Mouse (Mus musculus): ENCODE measurements around the gene Smn1. TPM values are rescaled to one million over a fixed set of nuclear protein-coding genes. Genes with fewer than 3 reads are reported as not detected.

Gene Smn1
- 43.8 TPM for polyA plus RNA-seq (2015; fragmentation: Illumina TruSeq; extraction: RNeasy Lipid Tissue Mini Kit (QIAGEN cat#74804); ENCODE audit: insufficient read depth, low replicate concordance)

GRCm38 (mm10) chr13:100124423-100125257, at the start of gene Smn1:
Gene Smn1, plus strand, starts transcription at chr13:100124852.

DNA sequence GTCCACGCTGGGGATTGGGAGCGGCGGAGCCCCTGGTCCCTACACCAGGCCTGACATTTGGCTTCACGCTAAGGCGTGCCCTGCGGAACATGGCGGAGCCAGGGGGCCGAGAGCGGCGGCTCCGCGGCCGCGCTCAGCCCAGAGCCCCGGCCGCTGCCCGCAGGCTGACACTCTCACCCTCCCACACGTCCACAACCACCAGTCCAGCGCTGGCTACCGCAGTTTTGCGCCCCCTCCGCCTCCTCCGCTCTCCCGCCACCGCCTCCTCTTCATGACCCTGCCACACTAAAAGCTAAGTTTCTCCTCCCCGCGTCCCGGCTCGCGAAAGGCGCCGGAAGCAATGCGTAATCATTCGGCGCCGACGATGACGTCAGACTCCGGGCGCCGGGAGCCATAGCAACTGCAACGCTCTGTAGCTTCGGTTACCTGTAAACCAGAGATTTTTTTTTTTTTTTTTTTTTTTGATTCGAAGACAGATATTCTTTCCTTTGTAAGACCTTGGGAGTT, 20.9 kb upstream of the Smn1 start, which contains the start of gene Bdp1:
Gene Bdp1 (minus strand): TSS at position 323 of the 507 bp plus-strand sequence.

DNA sequence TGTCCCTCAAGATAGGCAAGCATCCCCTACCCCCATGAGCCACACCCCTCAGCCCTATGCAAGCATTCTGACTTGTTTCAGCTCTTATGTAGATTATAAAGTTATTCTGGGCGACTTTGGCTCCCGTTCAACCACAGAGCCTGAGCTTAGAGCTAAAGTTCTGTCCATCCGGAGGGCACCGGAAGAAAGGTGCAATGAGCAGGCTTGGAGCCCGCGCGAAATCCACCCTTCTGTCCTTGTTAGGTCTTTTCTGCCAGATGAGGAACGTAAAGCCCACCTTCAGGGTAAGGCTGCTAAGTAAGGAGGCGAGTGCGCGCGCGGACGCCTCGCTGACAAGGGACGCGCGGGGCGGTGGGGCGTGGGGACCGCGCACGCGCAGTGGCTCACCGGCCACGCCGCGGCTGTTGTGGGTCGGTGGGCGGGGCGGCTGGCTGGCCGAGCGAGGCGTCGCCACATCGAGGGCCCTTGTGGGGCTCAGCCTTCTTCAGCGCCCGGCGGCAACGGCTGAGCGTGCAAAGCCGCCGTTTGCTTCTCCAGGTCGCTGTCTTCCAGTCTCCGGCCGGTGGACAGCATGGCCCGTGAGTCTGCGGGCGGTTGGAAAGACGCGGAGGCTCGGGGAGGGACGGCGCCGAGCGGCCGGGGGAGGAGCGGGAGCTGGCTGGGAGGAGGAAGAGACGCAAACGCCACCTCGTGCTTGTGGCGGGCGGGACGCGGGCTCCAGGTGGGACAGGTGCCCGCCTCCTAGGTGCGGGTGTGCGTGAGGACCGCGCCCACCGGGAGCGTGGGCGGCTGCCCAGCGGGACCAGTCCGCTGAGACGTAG, 16.8 kb upstream of the Smn1 start, which contains the start of gene Serf1:
Gene Serf1 (plus strand): TSS at position 361 of the 821 bp plus-strand sequence.

Other genes with a start within 250 kb of the Smn1 start
- not detected for gene Cartpt, start 223.8 kb upstream of the Smn1 start, polyA plus RNA-seq (2015; fragmentation: Illumina TruSeq; extraction: RNeasy Lipid Tissue Mini Kit (QIAGEN cat#74804); ENCODE audit: insufficient read depth, low replicate concordance)
- 18.3 TPM for gene Mccc2, start 109.2 kb upstream of the Smn1 start, polyA plus RNA-seq (2015; fragmentation: Illumina TruSeq; extraction: RNeasy Lipid Tissue Mini Kit (QIAGEN cat#74804); ENCODE audit: insufficient read depth, low replicate concordance)
- 44.7 TPM for gene Bdp1, start 20.8 kb upstream of the Smn1 start, polyA plus RNA-seq (2015; fragmentation: Illumina TruSeq; extraction: RNeasy Lipid Tissue Mini Kit (QIAGEN cat#74804); ENCODE audit: insufficient read depth, low replicate concordance)
- 7.6 TPM for gene Serf1, start 16.8 kb upstream of the Smn1 start, polyA plus RNA-seq (2015; fragmentation: Illumina TruSeq; extraction: RNeasy Lipid Tissue Mini Kit (QIAGEN cat#74804); ENCODE audit: insufficient read depth, low replicate concordance)
- 18.7 TPM for gene Naip2, start 77.2 kb downstream of the Smn1 start, polyA plus RNA-seq (2015; fragmentation: Illumina TruSeq; extraction: RNeasy Lipid Tissue Mini Kit (QIAGEN cat#74804); ENCODE audit: insufficient read depth, low replicate concordance)
- 22.0 TPM for gene Naip5, start 121.5 kb downstream of the Smn1 start, polyA plus RNA-seq (2015; fragmentation: Illumina TruSeq; extraction: RNeasy Lipid Tissue Mini Kit (QIAGEN cat#74804); ENCODE audit: insufficient read depth, low replicate concordance)
- gene Naip6, start 192.8 kb downstream of the Smn1 start, polyA plus RNA-seq (2015; fragmentation: Illumina TruSeq; extraction: RNeasy Lipid Tissue Mini Kit (QIAGEN cat#74804); ENCODE audit: insufficient read depth, low replicate concordance), result 13.6 TPM

Data from spleen, adult 10 weeks (tissue).